26 mouse cellular contexts compared by ENCODE assay signal in genomic region chr3:84294734-84295133, GRCm38 (mm10). TPM values are rescaled to one million over a fixed set of nuclear protein-coding genes. Genes with fewer than 3 reads are reported as not detected.
DNase-seq lines count a peak whose midpoint lies in the region; ATAC-seq and TF ChIP-seq lines count a peak whose summit lies in the region.
"Had no signal": no experiment of that assay in that cellular context is flagged by ENCODE, and none has a peak within 500 bp of the region (broad histone marks: within the 10 kb centered on the region; RNA-seq: fewer than 3 reads in every experiment).

No protein-coding gene starts in this region.

- H3K4me1 ChIP-seq in liver, postnatal 0 days (ENCODE audit: insufficient read depth) = peaks cover 4% of the 10 kb centered on the region; the same call in 1 of the 2 replicates
- no peaks in the 10 kb centered on the region for H3K4me1 ChIP-seq in liver, embryonic 11.5 days (replicated peaks; ENCODE audit: control insufficient read depth, insufficient read depth, low read length)
- 0 out of 2 replicates have a peak, but pooled peaks cover 5% of the 10 kb centered on the region for H3K4me1 ChIP-seq in intestine, embryonic 16.5 days (ENCODE audit: control insufficient read depth, insufficient read depth, low read length)
- 0 out of 2 replicates have a peak, but pooled peaks cover 4% of the 10 kb centered on the region for H3K4me1 ChIP-seq in kidney, embryonic 16.5 days (ENCODE audit: insufficient read depth, low read length)
- H3K4me1 ChIP-seq: liver, embryonic 12.5 days; megakaryocyte, embryonic 14.5 days; stomach, embryonic 15.5 days had no signal

- 71% methylated on average over 9 of the region's 9 CpGs for WGBS in liver, postnatal 0 days (ENCODE audit: insufficient replicate concordance)
- whole genome bisulfite sequencing in liver, embryonic 11.5 days = 79% methylated on average over 9 of the region's 9 CpGs
- WGBS in intestine, embryonic 16.5 days = 65% methylated on average over 9 of the region's 9 CpGs
- WGBS in kidney, embryonic 16.5 days = 62% methylated on average over 9 of the region's 9 CpGs

- H3K27ac ChIP-seq in liver, postnatal 0 days (ENCODE audit: low read depth) = no peak overlapping the region
- no peak overlapping the region for H3K27ac ChIP-seq in liver, embryonic 11.5 days (ENCODE audit: low read depth, low read length)
- H3K27ac ChIP-seq in intestine, embryonic 16.5 days (ENCODE audit: low read length) = peak overlapping the region; percentile 21; the same call in 1 of the 2 replicates
- H3K27ac ChIP-seq in kidney, embryonic 16.5 days (ENCODE audit: low read length) = peak overlapping the region; percentile 56
- H3K27ac ChIP-seq: forebrain, embryonic 10.5 days; hindbrain, embryonic 14.5 days; layer of hippocampus, adult 2 months; limb, embryonic 10.5 days; liver, embryonic 12.5 days; neural tube, embryonic 12.5 days; stomach, embryonic 15.5 days had no signal

- peak; percentile 49; the same call in 1 of the 2 replicates for ATAC-seq in liver, postnatal 0 days
- ATAC-seq in liver, embryonic 11.5 days (replicated peaks; ENCODE audit: low FRiP score) = no peak
- ATAC-seq in intestine, embryonic 16.5 days = peak; percentile 36; the same call in 1 of the 2 replicates
- ATAC-seq in kidney, embryonic 16.5 days (ENCODE audit: low FRiP score, low TSS enrichment) = peak; percentile 78; the same call in 1 of the 2 replicates
- no peak for ATAC-seq in megakaryocyte progenitor cell, adult 5-6 weeks (replicated peaks; ENCODE audit: poor library complexity)
- ATAC-seq: inflammation-experienced regulatory T-cells, adult 6 months; liver, embryonic 12.5 days had no signal

- H3K9ac ChIP-seq in liver, postnatal 0 days (replicated peaks) = no peak overlapping the region
- no peak overlapping the region for H3K9ac ChIP-seq in liver, embryonic 11.5 days (ENCODE audit: low read depth, low read length)
- no peak overlapping the region for H3K9ac ChIP-seq in intestine, embryonic 16.5 days (ENCODE audit: low read depth, low read length)
- H3K9ac ChIP-seq in kidney, embryonic 16.5 days (replicated peaks; ENCODE audit: low read length) = no peak overlapping the region
- H3K9ac ChIP-seq: hindbrain, embryonic 14.5 days; liver, embryonic 12.5 days; lung, embryonic 14.5 days; neural tube, embryonic 12.5 days; stomach, embryonic 15.5 days had no signal

- DNase-seq in embryo, embryonic 10 days (ENCODE audit: low spot score) = peak; percentile 54
- DNase-seq in embryo, embryonic 9.5 days (ENCODE audit: extremely low spot score) = no peak
- no peak for DNase-seq in liver, postnatal 0 days
- no peak for DNase-seq in liver, embryonic 11.5 days (ENCODE audit: low spot score)
- no peak for DNase-seq in ovary, postnatal 14 days (ENCODE audit: low spot score)
- DNase-seq: adrenal gland, postnatal 14 days; cerebellum, adult 2 months; cerebellum, postnatal 36 days; gastrocnemius, postnatal 25 days; heart, adult 18-20 months; heart, postnatal 4 days; lung, embryonic 14.5 days; right cerebral cortex, postnatal 4 days; thymus, postnatal 25 days had no signal

- no peak for TF ChIP-seq EP300 in liver, postnatal 0 days (IDR thresholded peaks at IDR 0.05; ENCODE audit: low read depth)

- no peaks in the 10 kb centered on the region for H3K36me3 ChIP-seq in liver, postnatal 0 days (replicated peaks; ENCODE audit: insufficient read depth, low read length)
- H3K36me3 ChIP-seq in liver, embryonic 11.5 days (ENCODE audit: control insufficient read depth, insufficient read depth, low read length) = no peaks in the 10 kb centered on the region
- H3K36me3 ChIP-seq in intestine, embryonic 16.5 days (ENCODE audit: control insufficient read depth, insufficient read depth, low read length) = no peaks in the 10 kb centered on the region
- H3K36me3 ChIP-seq in kidney, embryonic 16.5 days (ENCODE audit: insufficient read depth, low read length) = no peaks in the 10 kb centered on the region
- H3K36me3 ChIP-seq: forebrain, embryonic 10.5 days; limb, embryonic 10.5 days; liver, embryonic 12.5 days; stomach, embryonic 15.5 days had no signal

- no peaks in the 10 kb centered on the region for H3K27me3 ChIP-seq in liver, postnatal 0 days (ENCODE audit: insufficient read depth, low read length)
- 0 out of 2 replicates have a peak, but pooled peaks cover 2% of the 10 kb centered on the region for H3K27me3 ChIP-seq in liver, embryonic 11.5 days (replicated peaks; ENCODE audit: control insufficient read depth, insufficient read depth, low read length)
- H3K27me3 ChIP-seq in intestine, embryonic 16.5 days (replicated peaks; ENCODE audit: control insufficient read depth, insufficient read depth, low read length) = no peaks in the 10 kb centered on the region
- no peaks in the 10 kb centered on the region for H3K27me3 ChIP-seq in kidney, embryonic 16.5 days (ENCODE audit: insufficient read depth, low read length)
- H3K27me3 ChIP-seq: neural tube, embryonic 12.5 days; stomach, embryonic 15.5 days had no signal

- H3K4me2 ChIP-seq in liver, postnatal 0 days (ENCODE audit: low read depth, low read length) = no peak overlapping the region
- H3K4me2 ChIP-seq in liver, embryonic 11.5 days = no peak overlapping the region
- H3K4me2 ChIP-seq in intestine, embryonic 16.5 days (ENCODE audit: low read depth, low read length) = no peak overlapping the region
- 0 out of 2 replicates have a peak overlapping the region, but pooled peaks have one; percentile 0 for H3K4me2 ChIP-seq in kidney, embryonic 16.5 days (replicated peaks; ENCODE audit: low read depth, low read length)
- H3K4me2 ChIP-seq: hindbrain, embryonic 14.5 days; liver, embryonic 12.5 days; lung, embryonic 14.5 days; neural tube, embryonic 12.5 days; stomach, embryonic 15.5 days had no signal

- no peak overlapping the region for H3K4me3 ChIP-seq in liver, postnatal 0 days (ENCODE audit: low read depth, low read length)
- no peak overlapping the region for H3K4me3 ChIP-seq in liver, embryonic 11.5 days (ENCODE audit: low read depth, low read length)
- no peak overlapping the region for H3K4me3 ChIP-seq in intestine, embryonic 16.5 days (ENCODE audit: low read length)
- no peak overlapping the region for H3K4me3 ChIP-seq in kidney, embryonic 16.5 days (ENCODE audit: low read length)
- H3K4me3 ChIP-seq: forebrain, embryonic 10.5 days; layer of hippocampus, adult 2 months; limb, embryonic 10.5 days; liver, embryonic 12.5 days; megakaryocyte, embryonic 14.5 days; neural tube, embryonic 12.5 days; stomach, embryonic 15.5 days had no signal

- no peaks in the 10 kb centered on the region for H3K9me3 ChIP-seq in liver, postnatal 0 days (ENCODE audit: low read length)
- no peaks in the 10 kb centered on the region for H3K9me3 ChIP-seq in liver, embryonic 11.5 days (ENCODE audit: control insufficient read depth, low read length)
- peaks cover 3% of the 10 kb centered on the region; the same call in 1 of the 2 replicates for H3K9me3 ChIP-seq in intestine, embryonic 16.5 days (ENCODE audit: control insufficient read depth, low read length)
- H3K9me3 ChIP-seq in kidney, embryonic 16.5 days (ENCODE audit: low read length) = no peaks in the 10 kb centered on the region
- H3K9me3 ChIP-seq: forebrain, embryonic 10.5 days; limb, embryonic 10.5 days; liver, embryonic 12.5 days; stomach, embryonic 15.5 days had no signal

- TF ChIP-seq CTCF in liver, postnatal 0 days (IDR thresholded peaks at IDR 0.05; ENCODE audit: low read depth) = no peak

RNA-seq across cellular contexts. Expression of gene Trim2, which starts 11.9 kb away (rescaled TPM):
- polyA plus RNA-seq in liver, postnatal 0 days (2015; fragmentation: Nextera tagmentation; extraction: Ambion mirVana) = 2.7 and 2.9 TPM in 2 replicates
- 7.7 and 8.2 TPM in 2 replicates for polyA plus RNA-seq in liver, embryonic 11.5 days (2014; fragmentation: Nextera tagmentation; extraction: Ambion mirVana)
- polyA plus RNA-seq in intestine, embryonic 16.5 days (2015; fragmentation: Nextera tagmentation; extraction: Ambion mirVana) = 57.0 and 57.5 TPM in 2 replicates
- polyA plus RNA-seq in kidney, embryonic 16.5 days (2015; fragmentation: Nextera tagmentation; extraction: Ambion mirVana) = 25.5 and 28.3 TPM in 2 replicates
- 0.39 and 1.5 TPM in 2 replicates for total RNA-seq in megakaryocyte progenitor cell, adult 5-6 weeks (2015)
- 0.46 and 1.1 TPM in 2 replicates for total RNA-seq in megakaryocyte progenitor cell, adult 5-6 weeks (2017)

Comparison
In these comparisons a context has a peak if more than half of its experiments do, and no peak if none do; other contexts are left out.
1. ATAC-seq: peak in liver, postnatal 0 days (single experiment), intestine, embryonic 16.5 days (single experiment) and kidney, embryonic 16.5 days (single experiment); none in liver, embryonic 11.5 days (single experiment) and megakaryocyte progenitor cell, adult 5-6 weeks (single experiment).
2. H3K27ac ChIP-seq: peak in intestine, embryonic 16.5 days (single experiment) and kidney, embryonic 16.5 days (single experiment); none in liver, postnatal 0 days (single experiment) and liver, embryonic 11.5 days (single experiment).